Mouse (Mus musculus) MEL (cell line): Measurements from ENCODE around the gene Clint1.

Experiments used
- HCFC1 ChIP-seq: IDR thresholded peaks from 2 replicates; pipeline ENCODE4 v1.6.1; 2012; ENCODE audit warnings: low read depth, mild to moderate bottlenecking, inconsistent platforms, low read length, improper control_type of control experiment, moderate library complexity
- MXI1 ChIP-seq: IDR thresholded peaks from 2 replicates; pipeline ENCODE4 v1.6.1; 2011; ENCODE audit warnings: mild to moderate bottlenecking, low read depth, low read length, improper control_type of control experiment
- POLR2A ChIP-seq, 2 experiments: IDR thresholded peaks; 2 replicates each; pipeline ENCODE4 v1.6.1; 2011 to 2012; ENCODE audit warnings: low read length in 2 of 2, mild to moderate bottlenecking in 2 of 2, control low read depth in 1 of 2, improper control_type of control experiment in 1 of 2, low read depth in 1 of 2, moderate library complexity in 1 of 2; ENCODE audit not compliant: control insufficient read depth in 1 of 2, insufficient read depth in 1 of 2, poor library complexity in 1 of 2
- RAD21 ChIP-seq: IDR thresholded peaks from 2 replicates; pipeline ENCODE4 v1.6.1; 2011; ENCODE audit warnings: mild to moderate bottlenecking, low read depth, low read length, improper control_type of control experiment
- RCOR1 ChIP-seq: IDR thresholded peaks from 2 replicates; pipeline ENCODE4 v1.6.1; 2012; ENCODE audit warnings: low read depth, mild to moderate bottlenecking, inconsistent platforms, low read length, improper control_type of control experiment
- TBP ChIP-seq: IDR thresholded peaks from 2 replicates; pipeline ENCODE4 v1.8.0; 2011; ENCODE audit warnings: low read depth, low read length, improper control_type of control experiment
- ZKSCAN1 ChIP-seq: IDR thresholded peaks from 2 replicates; pipeline ENCODE4 v1.6.1; 2012; ENCODE audit warnings: low read depth, mild to moderate bottlenecking, inconsistent platforms, low read length, improper control_type of control experiment, moderate library complexity

DNA sequence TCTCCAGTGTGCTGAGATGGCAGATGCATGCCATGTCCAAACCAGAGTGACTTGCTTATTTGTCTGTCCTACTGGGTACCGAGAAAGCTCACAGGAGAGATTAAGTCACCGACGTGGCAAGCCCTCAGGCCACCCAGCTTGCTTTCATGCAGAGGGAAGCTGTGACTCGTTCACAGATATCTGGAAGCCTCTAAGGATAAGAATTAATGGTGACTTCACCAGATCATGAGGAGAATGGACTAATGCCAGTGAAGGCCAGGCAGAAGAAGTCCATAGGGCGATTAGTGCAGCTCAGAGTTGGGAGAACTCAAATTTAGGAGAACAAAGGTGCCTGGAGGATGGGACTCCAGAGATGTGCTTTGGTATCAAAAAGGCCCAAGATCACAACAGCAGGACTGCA, 75.6 kb downstream of the Clint1 start:
- no peak for TF ChIP-seq POLR2A (IDR thresholded peaks at IDR 0.05; ENCODE audit: control insufficient read depth in 1 of 2, insufficient read depth in 1 of 2, low read depth in 1 of 2, low read length in 2 of 2, poor library complexity in 1 of 2)
- no peak for TF ChIP-seq HCFC1
- TF ChIP-seq ZKSCAN1: no peak
- TF ChIP-seq MXI1: no peak
- TF ChIP-seq RAD21: no peak
- TF ChIP-seq RCOR1: no peak
- no peak for TF ChIP-seq TBP
